Mouse (Mus musculus) layer of hippocampus, adult 9-11 months (tissue): ENCODE measurements around the gene Zfp451.
"Not testable (repeated sequence)": the region's sequence is repeated elsewhere in the genome, so short reads cannot be mapped to it uniquely, and the experiment has no call there.

Source experiments
- DNase-seq: peaks from one replicate; pipeline ENCODE4 v3.0.0; 2022

The Zfp451 gene

GRCm38 (mm10) chr1:33757033-33757413, 57.4 kb downstream of the Zfp451 start:
- DNase-seq, result no peak

GRCm38 (mm10) chr1:33756258-33757032, 58.0 kb downstream of the Zfp451 start:
- DNase-seq, result no peak

DNA sequence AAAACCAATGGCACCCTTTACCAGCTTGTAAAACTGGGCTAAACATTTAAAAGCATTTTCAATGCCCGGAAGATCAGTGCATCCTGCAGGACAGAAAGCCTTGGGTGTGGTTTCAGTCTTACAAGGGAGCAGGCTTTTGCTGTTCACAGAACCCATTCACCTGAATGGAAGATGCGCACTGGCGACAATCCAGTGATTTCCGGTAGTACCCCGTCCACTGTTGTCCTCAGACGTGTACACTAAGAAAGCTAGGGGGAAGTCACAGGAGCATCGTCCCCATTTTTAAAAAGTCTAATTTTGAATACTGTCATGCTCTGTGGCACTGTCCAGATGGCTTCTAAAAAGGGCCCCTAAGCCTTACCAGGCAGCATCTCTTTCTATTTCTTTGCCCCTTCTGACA, 58.6 kb downstream of the Zfp451 start:
- no peak for DNase-seq

- no peak for DNase-seq
Measured at GRCm38 (mm10) chr1:33754965-33755735, 59.2 kb downstream of the Zfp451 start.

DNA sequence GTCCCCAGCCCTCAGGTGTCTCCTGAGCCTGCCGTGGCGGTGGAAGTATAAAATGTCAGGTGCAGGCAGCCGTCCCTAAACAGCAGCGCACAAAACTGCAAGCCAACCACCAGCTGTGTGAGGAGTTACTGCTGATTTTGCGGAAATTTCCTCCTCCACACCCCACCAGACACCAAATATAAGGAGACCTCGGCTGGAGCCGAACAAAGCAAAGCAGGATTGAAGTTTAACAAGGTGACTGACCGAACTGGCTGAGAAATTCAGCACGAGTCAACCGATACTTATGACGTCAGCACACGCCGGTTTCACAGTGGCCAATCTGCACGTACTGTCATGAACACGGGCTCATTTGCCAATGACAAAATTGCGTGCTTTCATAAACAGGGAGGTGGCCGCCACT, 60.3 kb downstream of the Zfp451 start:
- no peak for DNase-seq

DNA sequence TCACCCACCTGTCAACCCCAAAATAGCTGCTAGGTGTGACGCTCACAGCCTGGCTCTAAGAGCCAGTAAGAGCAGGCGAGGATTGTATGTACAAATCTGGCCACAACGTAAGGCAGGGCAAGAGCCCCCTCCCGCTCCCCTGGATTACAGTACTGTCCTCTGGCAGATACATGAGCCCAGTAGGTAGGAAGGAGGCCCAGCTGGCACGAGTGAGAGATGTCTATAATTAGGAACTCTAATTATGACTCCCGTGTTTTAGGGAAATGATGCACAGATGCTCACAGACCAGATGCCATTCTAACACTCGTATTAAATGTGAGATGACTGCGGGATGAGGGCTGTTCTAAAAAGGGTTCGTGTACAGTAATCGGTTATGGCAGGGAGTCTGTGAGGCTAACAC, 63.1 kb downstream of the Zfp451 start:
- DNase-seq, result peak; percentile 79

GRCm38 (mm10) chr1:33749709-33750108, 64.7 kb downstream of the Zfp451 start:
- DNase-seq, result not testable (repeated sequence)

- no peak for DNase-seq
Measured at GRCm38 (mm10) chr1:33749109-33749508, 65.3 kb downstream of the Zfp451 start.

DNA sequence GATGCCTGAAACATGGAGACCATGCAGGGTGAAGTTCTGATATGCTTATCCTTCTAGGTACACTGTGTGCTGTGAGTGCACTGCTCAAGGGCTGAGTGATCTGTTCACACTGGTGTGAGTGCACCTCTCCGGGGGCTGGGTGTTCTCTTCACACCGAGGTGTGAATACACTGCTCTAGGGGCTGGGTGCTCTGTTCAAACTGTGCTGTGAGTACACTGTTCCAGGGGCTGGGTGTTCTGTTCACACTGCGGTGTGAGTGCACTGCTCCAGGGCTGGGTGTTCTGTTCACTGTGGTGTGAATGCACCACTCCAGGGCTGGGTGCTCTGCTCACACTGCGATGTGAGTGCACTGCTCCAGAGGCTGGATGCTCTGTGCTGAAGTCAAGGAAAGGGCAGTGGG, 68.5 kb downstream of the Zfp451 start:
- DNase-seq, result no peak

DNA sequence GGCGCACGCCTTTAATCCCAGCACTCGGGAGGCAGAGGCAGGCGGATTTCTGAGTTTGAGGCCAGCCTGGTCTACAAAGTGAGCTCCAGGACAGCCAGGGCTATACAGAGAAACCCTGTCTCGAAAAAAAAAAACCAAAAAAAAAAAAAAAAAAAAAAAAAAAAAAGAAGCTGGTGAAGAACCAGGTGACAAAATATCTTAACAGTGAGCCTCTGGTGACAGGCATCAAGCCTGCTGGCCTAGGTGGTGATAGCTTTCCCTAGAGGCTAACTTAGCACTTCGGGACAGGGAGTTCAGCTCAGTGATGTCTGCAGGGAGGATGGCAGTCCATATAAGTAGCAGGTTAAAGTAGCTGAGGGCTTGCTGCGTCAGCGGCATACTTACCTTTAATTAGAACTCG, 69.6 kb downstream of the Zfp451 start:
- DNase-seq, result not testable (repeated sequence)

DNA sequence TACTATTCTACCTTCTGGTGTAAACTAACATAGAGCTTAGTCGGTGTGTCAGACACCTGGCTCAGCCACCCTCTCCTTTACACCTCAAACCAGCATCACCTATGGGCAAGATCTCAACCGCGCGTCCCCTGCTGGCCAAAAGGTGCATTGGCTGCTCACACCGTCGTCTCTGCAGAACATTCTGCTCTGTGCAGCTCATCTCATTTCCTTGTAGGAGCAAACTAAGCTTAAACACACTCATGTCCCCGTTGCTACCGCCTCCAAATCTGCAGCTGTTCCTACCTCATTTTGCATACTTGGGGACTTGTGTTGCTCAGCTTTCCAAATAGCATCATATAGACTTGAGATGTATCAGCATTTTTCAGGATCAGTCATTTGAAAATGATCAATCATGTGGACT, 71.5 kb downstream of the Zfp451 start:
- peak; percentile 32 for DNase-seq

- peak; percentile 72 for DNase-seq
Measured at GRCm38 (mm10) chr1:33739302-33739701, 75.1 kb downstream of the Zfp451 start.

GRCm38 (mm10) chr1:33738681-33739278, 75.6 kb downstream of the Zfp451 start:
- DNase-seq, result no peak

DNA sequence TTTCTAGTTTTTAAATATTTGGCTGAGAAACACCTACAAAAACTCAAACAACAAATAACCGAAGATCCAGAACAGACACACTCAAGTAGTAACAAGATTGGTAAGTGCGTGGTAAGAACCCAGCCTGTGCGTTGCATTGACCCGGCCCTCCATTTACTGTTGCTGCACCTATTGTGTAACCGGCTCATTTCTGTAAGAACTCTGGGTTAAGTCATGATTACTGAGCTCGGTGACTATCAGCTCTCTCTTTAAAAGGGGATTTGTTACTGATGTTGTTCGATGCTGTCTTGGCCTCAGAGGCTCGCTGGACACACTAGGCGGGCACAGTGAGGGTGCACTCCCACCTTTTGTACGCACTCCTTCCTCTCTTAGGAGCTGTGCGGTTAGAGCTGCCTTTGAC, 76.1 kb downstream of the Zfp451 start:
- DNase-seq, result no peak

- DNase-seq, result no peak
Measured at GRCm38 (mm10) chr1:33734001-33734685, 80.3 kb downstream of the Zfp451 start.

DNA sequence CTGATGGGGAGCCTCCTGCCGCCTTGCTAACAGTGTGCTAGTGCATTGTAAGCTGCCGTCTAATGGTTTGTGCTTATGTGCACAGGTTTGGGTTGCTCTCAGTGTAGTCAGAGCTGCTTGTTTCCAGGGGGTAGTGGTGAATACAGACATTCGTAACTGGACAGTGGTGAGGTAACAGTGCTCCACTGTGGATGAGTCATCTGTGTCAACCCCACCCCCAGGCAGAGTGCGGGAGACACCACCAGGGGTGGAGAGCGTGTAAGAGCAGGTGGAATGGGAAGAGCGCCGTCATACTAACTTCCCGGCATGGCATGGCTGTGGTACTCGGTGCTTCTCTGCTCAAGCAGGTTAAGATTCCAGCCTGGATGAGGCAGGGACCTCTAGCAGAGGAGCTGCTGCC, 81.4 kb downstream of the Zfp451 start:
- no peak for DNase-seq

GRCm38 (mm10) chr1:33725086-33725485, 89.3 kb downstream of the Zfp451 start:
- no peak for DNase-seq

DNA sequence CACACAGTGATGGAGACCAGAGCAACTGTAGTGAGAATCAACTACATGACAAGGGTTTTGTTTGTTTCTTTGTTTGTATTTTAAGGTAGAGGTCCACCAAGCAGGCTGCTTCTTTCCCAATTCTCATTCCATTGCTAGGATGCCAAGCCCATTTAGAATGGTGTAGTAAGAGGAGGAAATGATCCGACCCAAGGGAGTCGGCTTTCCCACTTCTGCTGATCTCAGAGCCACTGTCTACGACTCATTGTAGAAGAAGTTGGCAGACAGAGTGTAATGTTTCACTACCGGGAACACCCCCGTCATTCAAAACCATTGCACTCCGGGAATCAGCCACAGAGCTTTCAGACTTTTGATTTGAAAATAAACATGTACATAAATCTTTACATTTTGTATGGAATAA, 89.9 kb downstream of the Zfp451 start:
- no peak for DNase-seq

- DNase-seq, result no peak
Measured at GRCm38 (mm10) chr1:33721020-33721419, 93.4 kb downstream of the Zfp451 start.

DNA sequence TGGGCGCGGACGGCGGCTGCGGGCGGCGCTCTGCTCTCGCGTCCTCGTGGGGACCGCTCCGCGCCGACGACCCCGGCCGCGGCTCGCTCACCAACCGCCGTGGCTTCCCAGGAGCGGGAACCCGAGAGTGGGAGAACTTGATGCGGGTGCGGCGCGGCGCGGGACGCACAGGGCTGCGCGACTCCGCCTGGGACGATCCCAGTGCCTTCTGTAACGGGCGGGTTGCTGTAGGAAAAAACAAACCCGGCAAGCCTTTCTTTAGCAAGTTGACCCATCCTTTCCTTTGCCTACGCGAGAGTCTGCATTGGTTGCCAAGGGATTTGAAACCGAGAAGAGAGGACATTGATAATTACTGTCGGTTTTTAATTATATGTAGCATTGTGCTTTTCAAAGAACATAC, 94.2 kb downstream of the Zfp451 start:
- peak; percentile 22 for DNase-seq

- DNase-seq, result peak; percentile 88
Measured at GRCm38 (mm10) chr1:33719733-33720225, 94.6 kb downstream of the Zfp451 start, which contains the start of gene Rab23. Gene Rab23, plus strand, starts transcription at chr1:33719887.

DNA sequence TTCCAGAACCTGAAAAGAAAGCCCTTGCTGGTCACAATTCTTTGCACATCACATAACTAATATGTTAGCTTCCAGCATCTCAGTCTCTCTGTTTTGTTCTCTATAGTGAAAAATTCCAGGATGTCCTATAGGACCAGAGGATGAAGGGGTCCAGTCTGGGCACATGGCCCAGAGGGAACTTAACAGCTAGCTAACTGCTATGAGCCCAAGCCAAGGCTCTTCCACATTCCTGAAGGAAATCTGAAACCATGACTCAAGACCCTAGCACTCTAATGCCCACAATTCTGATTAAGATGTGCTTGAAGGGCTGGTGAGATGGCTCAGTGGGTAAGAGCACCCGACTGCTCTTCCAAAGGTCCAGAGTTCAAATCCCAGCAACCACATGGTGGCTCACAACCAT, 96.8 kb downstream of the Zfp451 start:
- DNase-seq, result no peak

- no peak for DNase-seq
Measured at GRCm38 (mm10) chr1:33714796-33715195, 99.6 kb downstream of the Zfp451 start.
